Mouse (Mus musculus) cerebral cortex, adult 2 months (tissue): ENCODE measurements around the gene Slc16a8.

ENCODE experiments used
- WGBS: fragments of 180-500 bp; shearing (Covaris S2); methylation state at CpG from one replicate; pipeline ENCODE4 v1.1.7; 2018; 5-methylcytosine and 5-hydroxymethylcytosine counted together

The Slc16a8 gene

DNA sequence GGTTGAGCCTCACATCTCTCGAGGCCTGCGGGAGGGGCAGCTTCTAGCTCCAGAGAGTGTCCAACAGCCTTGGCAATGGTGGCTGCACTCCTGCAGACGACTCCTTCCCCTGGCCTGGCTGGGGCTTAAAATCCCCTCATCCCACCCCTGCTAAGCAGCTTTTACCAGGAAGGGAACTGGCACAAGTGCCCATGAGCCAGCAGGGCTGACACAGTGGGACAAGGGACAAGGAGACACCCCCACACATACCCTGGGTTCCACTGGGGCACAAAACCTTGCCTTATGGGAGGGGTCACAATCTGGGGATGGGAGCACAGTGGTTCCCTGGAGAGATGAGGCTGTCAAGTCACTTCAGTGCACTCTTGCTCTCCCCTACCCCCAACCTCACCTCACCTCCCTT lies at the start of gene Slc16a8:
Slc16a8 (minus strand) TSS at position 101 of the 400 bp plus-strand sequence.
- 46% methylated on average over 3 of the region's 3 CpGs for WGBS

DNA sequence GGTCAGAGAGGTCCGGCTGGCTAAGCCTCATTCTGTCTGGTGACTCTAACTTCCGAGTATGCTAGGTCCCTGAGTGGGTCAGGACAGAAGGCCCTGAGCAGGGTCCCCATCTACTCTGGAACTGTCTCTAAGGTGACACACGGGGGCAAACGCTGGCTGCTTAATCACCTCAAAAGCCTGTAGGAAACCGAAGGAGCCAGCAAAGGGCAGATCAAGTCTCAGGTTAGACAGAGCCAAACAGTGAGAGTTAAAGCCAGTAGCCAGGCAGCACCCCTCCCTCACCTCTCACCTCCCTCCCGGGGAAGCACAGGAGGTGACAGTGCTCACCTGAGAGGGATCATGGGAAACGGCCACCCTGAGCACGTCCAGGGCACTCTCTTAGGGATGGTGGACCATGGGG lies 49.2 kb upstream of the Slc16a8 start:
- WGBS, result 98% methylated on average over 8 of the region's 8 CpGs

DNA sequence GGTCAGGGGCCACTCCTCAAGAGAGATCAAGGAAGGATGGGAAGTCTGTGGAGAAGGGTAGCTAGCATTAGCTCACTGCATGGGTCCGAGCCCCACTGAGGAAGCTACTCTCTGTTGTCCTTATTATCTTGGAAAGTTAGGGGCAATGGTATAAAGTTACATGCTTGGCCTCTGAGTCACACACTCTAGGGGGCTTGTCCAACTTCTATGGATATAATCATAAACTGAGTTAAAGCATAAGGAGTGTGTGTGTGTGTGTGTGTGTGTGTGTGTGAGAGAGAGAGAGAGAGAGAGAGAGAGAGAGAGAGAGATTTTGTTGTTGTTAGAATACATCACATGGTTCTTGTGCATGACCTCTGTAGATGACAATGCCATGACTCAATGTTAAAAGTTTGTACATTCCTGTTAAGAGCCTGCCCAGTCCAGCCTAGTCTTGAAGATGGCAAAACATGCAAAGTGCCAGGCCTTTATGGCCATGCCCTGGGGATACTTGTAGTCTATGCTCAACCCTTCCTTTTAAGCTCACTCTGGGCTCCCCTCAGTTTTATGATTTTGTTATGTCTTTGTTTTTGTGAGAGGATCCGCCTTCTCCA lies 45.1 kb upstream of the Slc16a8 start:
- WGBS, result 89% methylated on average over 2 of the region's 2 CpGs

DNA sequence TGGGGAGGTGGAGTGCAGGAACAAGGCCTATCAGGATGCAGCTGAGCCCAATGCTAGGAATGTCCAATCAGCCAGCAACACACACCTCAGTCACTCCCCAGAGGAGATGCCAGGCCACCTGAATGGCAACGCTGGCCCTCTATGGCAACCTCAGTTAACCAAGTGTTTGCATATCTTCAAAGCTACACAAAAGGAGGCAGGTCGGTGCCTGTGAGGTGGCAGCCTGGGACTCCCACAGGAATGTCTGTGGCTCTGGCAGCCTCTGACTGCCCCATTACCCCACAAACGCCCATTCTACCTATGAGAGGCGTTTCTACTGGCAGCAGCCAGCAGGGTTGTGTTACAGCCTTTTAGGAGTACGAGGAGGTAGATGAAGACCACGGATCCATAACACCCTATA lies 44.0 kb upstream of the Slc16a8 start:
- WGBS, result 90% methylated on average over 6 of the region's 6 CpGs

DNA sequence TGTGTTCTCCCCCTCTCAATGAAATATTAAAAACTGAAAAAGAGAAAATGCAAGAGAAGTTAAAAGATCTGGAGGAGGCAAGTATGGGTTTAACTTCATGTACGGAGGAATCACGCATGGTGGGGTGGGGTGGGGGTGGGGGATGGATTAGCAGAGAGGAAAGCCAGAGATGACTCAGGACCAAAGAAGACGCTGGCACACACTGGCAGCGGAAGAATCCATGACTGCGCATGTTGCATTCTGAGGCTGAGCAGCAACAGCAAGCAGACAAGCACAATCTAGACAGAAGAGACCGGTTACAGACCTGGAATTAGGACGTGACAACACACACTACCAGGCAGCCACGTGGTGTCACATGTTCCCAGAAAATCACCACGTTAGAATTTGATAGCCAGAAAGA lies 38.2 kb upstream of the Slc16a8 start:
- 65% methylated on average over 9 of the region's 9 CpGs for WGBS

DNA sequence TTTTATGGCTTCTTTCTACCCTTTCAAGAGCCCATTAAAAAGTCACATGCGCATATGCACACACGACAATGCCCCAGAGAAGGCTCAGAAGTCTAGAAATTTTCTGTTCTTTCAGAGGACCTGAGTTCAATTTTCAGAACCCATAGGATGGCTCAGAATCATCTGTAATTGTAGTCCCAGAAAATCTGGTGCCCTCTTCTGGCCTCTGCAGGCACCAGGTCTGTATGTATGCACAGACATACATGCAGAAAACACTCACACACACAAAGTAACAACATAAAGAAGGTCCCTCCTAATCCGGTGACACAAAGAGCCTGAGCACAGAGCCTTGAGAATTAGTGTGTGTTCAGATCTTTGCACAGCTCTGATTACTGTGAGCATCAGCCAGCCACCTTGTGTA lies 35.8 kb upstream of the Slc16a8 start:
- 94% methylated on average over 3 of the region's 3 CpGs for WGBS

DNA sequence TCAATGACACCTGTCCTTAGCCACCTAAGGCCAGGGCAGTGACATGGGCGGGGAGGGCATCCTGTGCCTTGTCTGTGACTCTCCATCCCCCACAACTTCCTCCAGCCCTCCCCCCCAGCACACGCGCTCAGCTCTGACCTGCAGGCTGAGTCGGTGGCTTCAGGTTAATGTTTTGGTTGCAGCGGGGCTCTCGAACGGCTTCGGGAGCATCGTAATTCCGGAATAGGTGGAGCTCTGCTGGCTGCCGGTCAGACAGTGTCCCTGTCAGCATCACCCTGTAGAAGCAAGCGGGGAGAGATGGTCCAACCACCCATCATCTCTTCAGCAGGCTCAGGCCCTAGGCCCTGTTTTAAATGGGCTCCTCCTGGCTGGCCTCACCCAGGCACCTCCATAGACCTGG lies 34.9 kb upstream of the Slc16a8 start:
- WGBS, result 93% methylated on average over 12 of the region's 12 CpGs

DNA sequence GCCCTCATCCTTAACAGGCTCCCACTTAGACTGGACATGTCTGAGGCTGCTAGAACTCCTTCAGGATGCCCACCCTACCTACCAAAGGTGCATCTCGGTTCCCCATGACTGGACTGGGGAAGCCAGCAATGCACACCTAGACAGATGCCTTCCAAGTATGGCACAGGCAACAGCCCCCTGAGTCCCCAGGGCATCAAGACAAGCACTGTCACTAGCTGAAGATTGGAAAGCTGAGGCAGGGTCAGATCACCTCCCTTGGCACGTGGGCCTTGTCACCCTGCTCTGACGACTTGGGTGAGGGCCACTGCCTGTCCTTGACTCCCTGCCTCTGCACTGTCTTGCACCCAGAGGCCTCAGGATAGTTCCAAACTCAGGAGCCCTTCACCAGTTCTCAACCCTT lies 33.8 kb upstream of the Slc16a8 start:
- WGBS, result 88% methylated on average over 3 of the region's 3 CpGs

DNA sequence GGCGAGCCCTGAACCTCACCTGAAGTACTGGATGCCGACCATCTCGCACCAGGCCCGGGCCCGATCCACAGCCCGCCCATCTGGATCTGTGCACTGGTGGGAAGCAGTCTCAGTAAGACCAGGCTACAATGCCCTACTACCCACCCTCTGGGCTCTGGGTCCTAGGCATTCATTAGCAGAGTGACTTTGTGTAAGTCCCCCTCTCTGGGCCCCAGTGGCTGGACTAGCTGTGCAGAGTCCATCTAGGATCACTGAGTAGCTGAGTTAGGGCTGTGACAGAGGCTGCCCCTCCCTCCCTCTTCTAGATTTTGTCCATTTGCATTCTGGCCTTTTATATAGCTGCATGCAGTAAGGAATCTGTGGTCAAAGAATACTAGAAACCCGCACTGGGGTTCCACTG lies 32.5 kb upstream of the Slc16a8 start:
- 92% methylated on average over 7 of the region's 7 CpGs for WGBS

DNA sequence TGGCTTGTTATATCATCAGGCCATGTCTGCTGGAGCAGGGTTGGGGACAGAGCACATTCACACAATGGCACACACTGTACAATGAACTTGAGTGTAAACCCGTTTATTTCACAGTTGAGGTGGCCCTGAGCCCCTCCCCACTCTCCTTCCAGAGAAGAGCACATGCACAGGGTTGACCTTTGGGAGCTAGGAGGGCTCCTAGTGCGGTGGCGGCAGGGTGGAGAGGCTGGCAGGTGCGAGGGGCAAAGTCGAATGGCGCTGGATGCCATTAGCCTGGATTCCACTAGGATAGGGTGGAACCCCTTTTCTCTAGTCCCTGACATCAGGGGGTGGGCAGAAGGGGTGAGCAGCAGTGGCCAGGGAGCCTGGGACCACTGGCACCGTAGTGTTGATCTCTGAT lies 31.6 kb upstream of the Slc16a8 start:
- WGBS, result 86% methylated on average over 7 of the region's 7 CpGs

DNA sequence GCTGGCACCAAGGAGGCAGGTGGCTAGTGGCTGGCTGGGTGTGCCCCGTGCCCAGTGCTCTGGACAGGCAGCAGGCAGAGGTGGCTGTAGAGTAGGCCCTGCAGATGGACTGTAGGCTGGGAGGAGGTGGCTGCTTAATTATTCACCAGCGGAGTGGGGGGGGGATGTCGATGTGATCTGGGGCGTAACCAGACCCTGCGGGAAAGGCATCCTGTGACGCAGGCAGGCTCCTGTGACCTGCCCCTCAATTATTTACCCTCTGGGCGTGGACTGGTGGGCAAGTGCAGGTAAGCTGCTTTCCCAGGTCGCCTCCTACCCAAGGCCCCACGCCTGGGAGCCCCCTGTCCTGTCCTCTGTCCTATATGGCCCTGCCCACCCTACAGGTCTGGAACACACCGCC lies 30.8 kb upstream of the Slc16a8 start, which contains the start of gene Baiap2l2:
Baiap2l2 (minus strand) TSS at position 139 of the 400 bp plus-strand sequence.
- WGBS, result 84% methylated on average over 10 of the region's 10 CpGs

DNA sequence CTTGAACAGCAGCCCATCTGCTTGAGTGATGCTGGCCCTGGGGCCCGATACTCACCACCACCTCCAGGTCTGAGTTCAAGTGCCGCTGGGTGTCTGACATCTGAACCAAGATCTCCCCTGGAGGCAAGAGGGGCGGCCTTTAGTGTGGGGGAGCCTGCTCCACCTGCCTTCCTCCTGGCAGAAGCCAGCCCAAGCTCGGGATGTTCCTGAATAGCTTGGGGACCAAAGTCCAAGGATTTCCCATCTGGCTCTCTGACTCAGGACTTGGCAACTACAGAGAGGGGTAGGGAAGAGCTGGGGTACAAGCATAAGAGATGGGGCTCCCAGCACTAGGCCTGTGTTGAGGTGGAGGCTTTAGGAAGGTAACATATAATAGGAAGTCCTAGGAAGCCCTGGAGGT lies 28.8 kb upstream of the Slc16a8 start:
- 88% methylated on average over 4 of the region's 4 CpGs for WGBS

DNA sequence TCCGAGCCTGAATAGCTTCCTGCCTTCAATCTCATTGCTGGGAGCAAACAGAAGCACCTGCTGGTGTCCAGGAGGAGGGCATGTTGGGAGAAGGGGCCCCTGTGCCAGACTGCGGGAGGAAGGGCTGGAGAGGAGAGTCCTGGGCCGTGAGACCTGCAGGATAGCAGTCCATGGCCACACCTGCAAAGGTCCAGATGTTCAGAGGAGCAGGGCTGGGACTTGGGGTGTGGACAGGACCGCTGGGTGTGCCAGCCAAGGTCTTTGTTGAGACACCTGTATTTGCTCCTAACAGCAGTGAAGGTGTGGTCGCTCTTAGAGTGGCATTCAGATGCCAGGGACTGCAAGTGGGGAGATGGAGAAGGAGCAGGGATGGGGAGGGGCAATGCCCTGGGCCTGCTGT lies 27.9 kb upstream of the Slc16a8 start:
- 91% methylated on average over 5 of the region's 5 CpGs for WGBS

DNA sequence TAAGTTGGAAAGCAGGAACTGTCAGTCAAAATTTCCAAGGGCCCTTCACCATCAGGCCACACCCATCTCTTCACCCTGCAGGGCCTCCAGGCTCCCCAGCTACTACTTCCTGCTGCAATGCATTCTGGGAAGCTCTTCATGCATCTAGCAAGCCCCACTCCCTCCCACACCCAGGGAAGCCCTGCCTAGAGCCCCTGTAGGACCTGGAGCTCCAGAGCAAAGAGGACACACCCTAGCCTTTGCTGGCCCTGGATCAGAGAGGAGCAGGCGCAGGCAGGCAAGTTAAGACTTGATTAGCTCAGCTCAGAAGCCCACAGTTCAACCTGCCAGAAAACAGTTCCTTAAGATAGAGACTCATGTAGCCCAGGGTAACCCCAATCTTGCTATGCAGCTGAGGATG lies 26.8 kb upstream of the Slc16a8 start:
- WGBS, result 82% methylated on average over 1 of the region's 1 CpGs

DNA sequence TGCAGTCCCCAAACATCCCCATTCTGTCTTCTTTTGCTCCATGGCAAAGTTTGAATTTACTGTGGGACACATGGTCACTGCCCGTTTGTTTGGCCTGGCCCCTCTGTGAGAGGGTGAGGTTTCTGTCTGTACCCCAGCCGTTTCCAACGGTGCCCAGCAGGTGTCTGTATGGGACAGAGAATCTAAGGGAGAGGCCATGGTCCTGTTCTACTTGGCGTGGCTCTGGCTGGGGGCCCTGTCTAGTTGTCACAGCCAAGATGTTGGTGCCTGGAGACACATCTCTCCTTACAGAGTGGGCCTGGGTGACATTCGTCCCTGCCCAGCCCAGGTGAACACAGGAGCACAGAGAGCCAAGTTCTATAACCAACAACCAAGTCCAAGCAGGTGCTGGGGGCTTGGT lies 26.3 kb upstream of the Slc16a8 start:
- WGBS, result 67% methylated on average over 5 of the region's 5 CpGs

DNA sequence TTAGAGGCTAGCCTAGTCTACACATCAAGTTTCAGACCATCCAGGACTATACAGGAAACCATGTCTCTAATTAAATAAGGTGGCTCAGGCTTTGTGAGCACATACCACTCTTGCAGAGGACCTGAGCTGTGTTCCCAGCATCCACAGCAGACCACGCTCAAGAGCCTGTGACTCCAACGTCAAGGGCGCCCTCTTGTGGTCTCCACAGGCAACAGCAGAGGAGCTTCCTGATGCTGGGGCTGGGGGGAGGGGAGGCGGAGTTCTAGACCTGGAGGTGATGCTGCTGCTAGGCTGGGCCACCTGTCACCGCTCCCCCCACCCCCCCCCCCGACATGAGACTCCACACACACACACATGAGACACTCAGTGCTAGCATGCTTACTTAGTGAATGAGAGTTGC lies 25.6 kb upstream of the Slc16a8 start:
- WGBS, result 27% methylated on average over 6 of the region's 6 CpGs

DNA sequence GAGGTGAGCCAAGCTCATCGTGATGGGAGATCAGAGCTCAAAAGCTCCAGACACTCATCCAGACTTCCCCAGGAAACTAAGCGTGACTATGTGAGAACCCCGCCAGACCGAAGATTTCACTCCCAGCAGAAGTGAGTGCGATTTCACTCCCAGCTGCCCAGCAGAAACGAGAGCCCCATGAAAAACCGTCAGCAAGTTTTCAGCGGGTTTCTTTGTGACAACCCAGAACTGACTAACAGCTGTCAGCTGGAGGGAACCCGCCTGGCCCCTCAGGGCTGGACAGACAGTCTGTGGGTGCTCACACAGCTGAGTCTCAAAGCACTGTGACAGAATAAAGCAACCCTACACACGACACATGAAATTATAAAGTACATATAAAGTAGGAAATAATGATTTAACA lies 23.2 kb upstream of the Slc16a8 start:
- WGBS, result 70% methylated on average over 10 of the region's 10 CpGs

DNA sequence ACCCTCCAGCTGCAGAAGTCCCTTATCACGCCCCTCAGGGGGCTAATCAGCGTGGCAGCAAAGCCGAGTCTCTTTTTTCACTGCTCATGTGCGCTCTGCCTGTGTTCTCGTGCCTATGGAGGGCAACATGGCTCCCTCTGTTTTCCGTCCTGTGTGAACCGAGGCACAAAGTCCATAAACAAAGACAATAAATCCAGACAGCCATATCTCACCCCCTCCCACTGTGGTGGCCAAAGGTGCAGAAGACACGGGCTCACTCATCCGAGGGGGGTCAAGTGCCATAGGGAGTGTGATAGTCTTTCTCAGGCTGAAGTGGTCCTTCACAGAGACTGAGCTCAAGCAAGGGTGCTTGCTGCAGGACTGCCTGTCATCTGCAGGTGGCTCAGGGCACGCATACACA lies 18.5 kb upstream of the Slc16a8 start:
- WGBS, result 79% methylated on average over 10 of the region's 10 CpGs

DNA sequence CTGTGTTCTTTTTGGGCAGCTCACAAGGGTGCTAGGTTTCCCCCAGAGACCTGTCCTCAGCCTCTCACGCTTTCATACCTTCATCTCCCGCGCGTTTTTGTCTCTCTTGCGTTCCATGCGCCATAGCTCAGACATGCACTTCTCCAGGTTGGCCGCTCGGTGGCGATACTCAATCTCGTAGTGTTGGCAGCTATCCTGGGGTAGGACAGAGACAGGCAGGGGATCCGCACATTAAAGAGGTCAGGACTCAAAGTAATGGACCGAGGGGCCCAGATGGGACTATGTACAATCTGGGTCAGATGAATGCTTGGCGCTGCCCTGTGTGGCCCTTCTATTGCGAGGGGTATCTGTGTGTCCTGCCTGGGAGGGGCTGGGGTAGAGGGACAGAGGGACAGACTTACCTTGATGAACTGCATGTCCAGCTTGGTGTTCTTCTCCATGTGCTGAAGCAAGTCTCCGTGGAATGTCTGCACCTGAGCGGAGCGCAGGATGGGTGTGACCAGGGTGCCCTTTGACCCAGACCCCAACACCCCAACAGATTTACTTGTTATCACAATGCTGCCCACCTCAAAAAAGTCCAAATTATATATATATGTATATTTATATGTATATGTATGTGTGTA lies 16.7 kb upstream of the Slc16a8 start:
- 16% methylated on average over 17 of the region's 17 CpGs for WGBS

DNA sequence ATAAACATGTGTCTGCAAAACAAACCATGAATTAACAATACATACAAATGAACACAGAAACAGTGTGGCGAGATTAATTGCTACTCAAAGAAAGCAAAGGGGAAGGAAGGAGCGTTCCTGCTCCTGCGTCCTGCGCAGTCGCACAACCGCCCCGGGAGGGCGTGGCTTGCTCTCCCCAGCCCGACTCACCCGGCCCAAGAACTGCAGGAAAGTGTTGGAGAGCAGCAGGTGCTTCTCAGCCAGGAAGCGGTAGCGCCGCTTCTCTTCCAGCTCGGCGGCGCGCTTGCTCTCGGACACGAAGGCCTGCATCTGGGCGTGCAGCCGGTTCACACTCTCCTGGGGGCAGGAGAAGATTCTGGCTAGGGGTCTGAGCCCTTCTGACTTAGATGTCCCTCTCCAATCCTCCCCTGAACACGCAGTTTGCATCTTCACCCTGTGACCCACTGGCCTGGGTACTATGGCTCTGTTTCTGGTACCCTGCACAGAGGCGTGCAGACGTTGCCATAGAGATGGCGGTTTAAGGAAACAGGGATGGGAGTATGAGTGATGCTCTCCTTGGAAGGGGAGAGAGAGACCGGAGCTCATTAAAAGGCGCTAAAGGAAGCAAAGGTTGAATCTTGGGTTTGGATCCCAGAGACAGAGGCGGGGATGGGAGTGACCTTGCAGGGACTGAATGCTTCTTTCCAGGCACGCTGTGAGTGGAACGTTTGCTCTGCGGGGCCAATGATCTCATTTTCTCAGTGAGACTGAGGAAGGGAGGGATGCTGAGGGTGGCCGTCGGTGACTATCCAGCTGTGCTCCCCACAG lies 16.0 kb upstream of the Slc16a8 start:
- under 1% methylated on average over 33 of the region's 33 CpGs for WGBS

DNA sequence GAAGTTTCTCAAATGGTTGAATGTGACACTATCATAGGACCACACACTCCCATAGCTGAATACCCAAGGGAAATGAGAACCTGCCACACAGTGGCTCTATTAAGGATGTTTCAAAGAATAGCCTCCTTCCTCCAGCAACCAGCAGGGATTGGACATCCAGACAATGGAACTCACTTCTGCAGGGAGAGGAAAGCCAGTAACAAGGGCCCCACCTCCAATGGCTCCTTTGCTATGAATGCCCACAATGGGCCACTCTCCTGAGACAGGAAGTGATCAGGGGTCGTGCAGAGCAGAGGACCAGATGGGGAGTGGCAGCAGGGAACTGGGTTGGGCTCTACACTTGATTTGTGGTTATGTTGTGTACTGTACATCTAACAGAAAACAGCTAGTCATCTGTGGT lies 14.0 kb upstream of the Slc16a8 start:
- 43% methylated on average over 1 of the region's 1 CpGs for WGBS

DNA sequence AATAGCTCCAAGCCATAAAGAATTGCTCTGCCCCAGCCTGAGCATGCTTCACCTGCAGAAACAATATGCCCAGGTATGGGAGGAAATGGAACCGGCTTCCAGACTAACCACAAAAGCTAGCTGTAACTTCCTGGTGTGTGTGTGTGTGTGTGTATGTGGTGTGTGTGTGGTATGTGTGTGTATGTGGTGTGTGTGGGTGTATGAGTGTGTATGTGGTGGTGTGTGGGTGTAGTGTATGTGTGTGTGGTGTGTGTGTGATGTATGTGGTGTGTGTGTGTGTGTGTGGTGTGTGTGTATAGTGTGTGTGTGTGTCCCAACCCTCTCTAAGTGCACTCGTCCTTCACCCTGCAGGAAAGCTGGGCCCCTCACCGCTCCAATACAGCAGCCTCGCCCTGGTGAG lies 10.8 kb upstream of the Slc16a8 start:
- 80% methylated on average over 4 of the region's 4 CpGs for WGBS

DNA sequence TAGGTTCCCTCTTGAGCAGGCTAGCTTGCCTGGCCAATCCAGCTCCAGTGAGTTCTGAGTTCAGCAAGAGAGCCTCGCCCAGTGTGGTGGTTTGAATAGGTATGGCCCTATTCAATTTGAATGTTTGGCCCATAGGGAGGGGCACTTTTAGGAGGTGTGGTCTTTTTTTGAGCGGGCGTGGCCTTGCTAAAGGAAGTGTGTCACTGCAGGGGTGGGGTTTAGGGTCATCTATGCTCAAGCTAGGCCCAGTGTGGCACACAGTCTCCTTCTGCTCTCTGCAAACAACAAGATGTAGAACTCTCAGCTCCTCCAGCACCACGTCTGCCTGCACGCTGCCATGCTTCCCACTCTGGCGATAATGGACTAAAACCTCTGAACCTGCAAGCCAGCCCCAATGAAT lies 9.2 kb upstream of the Slc16a8 start:
- WGBS, result 97% methylated on average over 6 of the region's 6 CpGs
